Mouse (Mus musculus): ENCODE measurements around the gene Rdh12. TPM values are rescaled to one million over a fixed set of nuclear protein-coding genes. Genes with fewer than 3 reads are reported as not detected.
"Not testable (repeated sequence)": the region's sequence is repeated elsewhere in the genome, so short reads cannot be mapped to it uniquely, and the experiment has no call there.

The Rdh12 gene
- 1.3 and 1.4 TPM in 2 replicates for polyA plus RNA-seq (2015; fragmentation: Nextera tagmentation; extraction: Ambion mirVana)

DNA sequence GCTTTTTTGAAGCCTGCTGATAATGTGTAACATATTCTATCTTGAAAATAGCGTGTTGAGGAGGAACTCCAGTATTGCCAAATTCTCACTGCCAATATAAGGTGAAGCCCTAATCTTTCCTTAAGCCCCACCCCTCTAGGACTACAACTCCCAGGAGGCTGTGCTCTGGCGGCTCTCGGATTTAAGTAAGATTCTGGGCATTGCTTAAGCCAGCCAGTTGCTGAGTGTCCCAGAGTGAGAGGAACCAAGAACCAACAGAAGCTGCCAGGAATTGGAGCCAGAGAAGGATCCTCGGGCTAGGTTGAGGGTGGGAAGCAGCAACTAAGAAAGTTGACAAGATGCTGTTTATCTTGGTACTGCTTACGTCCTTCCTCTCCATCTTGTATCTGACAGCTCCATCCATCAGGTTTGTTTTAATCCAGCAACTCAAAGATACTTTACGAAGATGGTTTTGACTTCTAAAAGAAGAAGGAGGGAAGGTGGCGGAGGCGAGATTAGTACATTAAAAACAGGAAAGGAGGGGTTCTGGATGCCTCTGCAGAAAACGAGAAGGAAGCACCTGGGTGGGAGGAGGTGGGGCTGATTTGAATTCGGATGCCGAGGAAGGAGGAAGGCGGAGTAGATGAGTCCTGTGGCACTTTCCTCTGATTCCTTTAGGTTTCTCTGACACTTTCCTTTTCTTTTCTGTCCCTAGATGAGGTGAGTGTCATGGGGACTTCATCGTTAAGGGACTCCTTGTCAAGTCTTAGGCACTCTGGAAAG is at the start of gene Rdh12:
Gene Rdh12, plus strand, starts transcription at position 212 of the 762 bp plus-strand sequence.
- WGBS: 3% methylated on average over 13 of the region's 13 CpGs
- H3K9ac ChIP-seq: no peak within 1 kb of the TSS
- no peaks in the 10 kb centered on the region for H3K27me3 ChIP-seq (replicated peaks)

GRCm38 (mm10) chr12:79162876-79163275 is 45.8 kb upstream of the Rdh12 start:
- H3K27me3 ChIP-seq (replicated peaks): no peaks in the 10 kb centered on the region
- H3K27ac ChIP-seq: no peak overlapping the region
- no peaks in the 10 kb centered on the region for H3K9me3 ChIP-seq
- H3K4me2 ChIP-seq (replicated peaks): no peak overlapping the region
- ATAC-seq: no peak
- no peak overlapping the region for H3K4me3 ChIP-seq (replicated peaks)
- peaks cover 19% of the 10 kb centered on the region; the same call in 1 of the 2 replicates for H3K36me3 ChIP-seq
- WGBS: 90% methylated on average over 3 of the region's 3 CpGs
- no peak overlapping the region for H3K9ac ChIP-seq
- H3K4me1 ChIP-seq (replicated peaks): no peaks in the 10 kb centered on the region

More for the DNA sequence above, at the start of gene Rdh12:
- Histone ChIP-seq H3K9me3 (no peaks in the 10 kb centered on the region), H3K4me2 (replicated peaks) (peak within 1 kb of the TSS; percentile 69), H3K27ac (no peak within 1 kb of the TSS), H3K4me3 (replicated peaks) (peak within 1 kb of the TSS; percentile 35), H3K4me1 (replicated peaks) (no peaks in the 10 kb centered on the region), H3K36me3 (no peaks in the 10 kb centered on the region)
- ATAC-seq: peak; percentile 47

DNA sequence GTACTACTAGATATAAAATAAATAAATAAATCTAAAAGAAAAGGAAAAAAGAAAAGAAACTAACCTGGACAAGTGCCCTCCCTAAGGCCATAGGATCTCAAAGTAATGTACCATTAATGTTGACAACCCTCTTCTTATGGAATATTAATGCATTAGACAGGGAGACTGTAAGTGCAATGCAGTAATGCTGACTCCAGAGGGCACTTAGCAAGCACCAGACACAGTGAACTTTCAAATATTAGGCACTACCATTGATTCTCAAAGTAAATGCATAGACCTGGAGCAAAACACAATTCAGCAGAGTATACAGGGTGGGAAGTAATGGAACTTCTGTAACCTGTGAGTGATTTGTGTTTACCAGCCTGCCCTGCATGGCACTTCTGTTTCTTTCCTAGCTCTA is 39.5 kb upstream of the Rdh12 start:
- no peak overlapping the region for H3K27ac ChIP-seq
- peaks cover 5% of the 10 kb centered on the region; the same call in 1 of the 2 replicates for H3K4me1 ChIP-seq (replicated peaks)
- 0 out of 2 replicates have a peak, but pooled peaks cover 8% of the 10 kb centered on the region for H3K36me3 ChIP-seq
- H3K9me3 ChIP-seq: no peaks in the 10 kb centered on the region
- H3K9ac ChIP-seq: no peak overlapping the region
- no peak overlapping the region for H3K4me2 ChIP-seq (replicated peaks)
- H3K4me3 ChIP-seq (replicated peaks): no peak overlapping the region
- ATAC-seq: no peak
- no peaks in the 10 kb centered on the region for H3K27me3 ChIP-seq (replicated peaks)

GRCm38 (mm10) chr12:79170421-79170820 is 38.3 kb upstream of the Rdh12 start:
- Histone ChIP-seq H3K27ac (no peak overlapping the region), H3K4me2 (replicated peaks) (no peak overlapping the region), H3K36me3 (peaks cover 4% of the 10 kb centered on the region; the same call in 1 of the 2 replicates), H3K9me3 (no peaks in the 10 kb centered on the region), H3K4me3 (replicated peaks) (no peak overlapping the region), H3K27me3 (replicated peaks) (no peaks in the 10 kb centered on the region), H3K4me1 (replicated peaks) (peaks cover 5% of the 10 kb centered on the region; the same call in 1 of the 2 replicates), H3K9ac (no peak overlapping the region)
- 80% methylated on average over 3 of the region's 3 CpGs for WGBS
- ATAC-seq: no peak

DNA sequence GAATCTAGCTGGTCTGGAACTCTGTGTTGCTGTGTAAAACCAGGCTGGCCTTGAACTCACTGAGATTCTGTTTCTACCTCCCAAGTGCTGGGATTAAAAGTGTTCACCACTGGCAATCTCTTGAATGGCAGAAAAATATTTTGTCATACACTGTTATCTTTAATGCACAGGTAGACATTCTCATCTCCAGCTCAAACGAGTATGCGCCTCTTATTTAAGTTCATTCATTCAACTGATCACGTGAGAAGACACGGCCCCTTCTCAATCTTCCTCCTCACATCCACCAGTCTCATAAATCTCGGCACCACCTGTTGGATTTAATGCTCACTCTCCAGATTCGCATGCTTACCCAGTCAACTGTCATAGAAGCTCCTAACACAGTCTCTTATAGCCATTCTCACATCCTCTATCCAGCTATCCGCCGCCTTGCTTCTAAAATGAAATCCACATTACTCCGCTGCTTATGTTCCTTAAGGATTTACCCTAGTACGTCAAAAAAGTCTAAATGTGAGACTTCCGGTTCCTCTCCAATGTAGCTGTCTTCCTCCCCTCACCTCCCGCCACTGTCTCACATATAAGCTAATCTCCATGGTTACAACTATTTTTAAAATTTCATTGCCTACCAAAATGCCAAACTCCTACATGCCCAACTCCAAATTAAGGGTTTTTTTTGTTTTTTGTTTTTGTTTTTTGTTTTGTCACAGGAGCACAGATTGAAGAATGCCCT is 37.3 kb upstream of the Rdh12 start:
- peak overlapping the region; percentile 89 for H3K9ac ChIP-seq
- H3K9me3 ChIP-seq: no peaks in the 10 kb centered on the region
- peaks cover 5% of the 10 kb centered on the region; the same call in 1 of the 2 replicates for H3K4me1 ChIP-seq (replicated peaks)
- no peak for ATAC-seq
- no peaks in the 10 kb centered on the region for H3K27me3 ChIP-seq (replicated peaks)
- H3K4me3 ChIP-seq (replicated peaks): peak overlapping the region; percentile 98
- 28% methylated on average over 12 of the region's 12 CpGs for WGBS
- H3K36me3 ChIP-seq: peaks cover 3% of the 10 kb centered on the region; the same call in 1 of the 2 replicates
- no peak overlapping the region for H3K27ac ChIP-seq
- peak overlapping the region; percentile 66 for H3K4me2 ChIP-seq (replicated peaks)

GRCm38 (mm10) chr12:79172019-79172941 is 36.4 kb upstream of the Rdh12 start, which contains the start of gene Vti1b:
TSS of gene Vti1b (minus strand) at chr12:79172667.
- Histone ChIP-seq H3K36me3 (peaks cover 3% of the 10 kb centered on the region; the same call in 1 of the 2 replicates), H3K9me3 (no peaks in the 10 kb centered on the region), H3K27me3 (replicated peaks) (no peaks in the 10 kb centered on the region), H3K9ac (peak within 1 kb of the TSS; percentile 89), H3K4me1 (replicated peaks) (peaks cover 5% of the 10 kb centered on the region; the same call in 1 of the 2 replicates), H3K4me3 (replicated peaks) (peak within 1 kb of the TSS; percentile 98), H3K27ac (peak within 1 kb of the TSS; percentile 91), H3K4me2 (replicated peaks) (peak within 1 kb of the TSS; percentile 66)
- under 1% methylated on average over 73 of the region's 73 CpGs for WGBS
- peak; percentile 98 for ATAC-seq

DNA sequence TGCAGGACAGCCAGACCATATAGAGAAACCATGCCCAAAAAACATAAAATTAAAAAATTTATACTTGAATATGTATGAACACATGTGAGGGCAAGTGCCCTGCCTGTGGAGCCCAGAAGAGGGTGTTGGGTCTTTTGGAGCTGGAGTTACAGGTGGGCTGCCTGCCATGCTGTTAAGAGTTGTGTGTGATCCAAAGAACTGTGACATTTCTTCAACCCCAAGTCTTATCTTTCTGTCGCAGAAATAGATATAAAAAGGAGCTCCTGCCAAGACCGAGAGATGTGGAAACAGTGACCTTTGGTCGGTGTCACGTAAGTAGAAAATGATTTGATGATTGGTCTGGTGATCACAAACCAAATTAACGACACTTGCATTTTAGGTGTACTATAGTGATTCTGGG is 35.0 kb upstream of the Rdh12 start:
- no peak overlapping the region for H3K4me3 ChIP-seq (replicated peaks)
- H3K9me3 ChIP-seq: no peaks in the 10 kb centered on the region
- no peak overlapping the region for H3K9ac ChIP-seq
- 64% methylated on average over 5 of the region's 5 CpGs for WGBS
- ATAC-seq: no peak
- no peak overlapping the region for H3K4me2 ChIP-seq (replicated peaks)
- H3K4me1 ChIP-seq (replicated peaks): peaks cover 5% of the 10 kb centered on the region; the same call in 1 of the 2 replicates
- H3K36me3 ChIP-seq: peaks cover 3% of the 10 kb centered on the region; the same call in 1 of the 2 replicates
- H3K27me3 ChIP-seq (replicated peaks): no peaks in the 10 kb centered on the region
- H3K27ac ChIP-seq: no peak overlapping the region

- H3K4me1 ChIP-seq (replicated peaks): peaks cover 5% of the 10 kb centered on the region; the same call in 1 of the 2 replicates
- H3K9me3 ChIP-seq: no peaks in the 10 kb centered on the region
- ATAC-seq: no peak
- H3K27me3 ChIP-seq (replicated peaks): no peaks in the 10 kb centered on the region
- peaks cover 6% of the 10 kb centered on the region for H3K36me3 ChIP-seq
- WGBS: 91% methylated on average over 5 of the region's 5 CpGs
- no peak overlapping the region for H3K9ac ChIP-seq
- no peak overlapping the region for H3K27ac ChIP-seq
- no peak overlapping the region for H3K4me3 ChIP-seq (replicated peaks)
- no peak overlapping the region for H3K4me2 ChIP-seq (replicated peaks)
These were observed 32.7 kb upstream of the Rdh12 start for GRCm38 (mm10) chr12:79175998-79176397.

DNA sequence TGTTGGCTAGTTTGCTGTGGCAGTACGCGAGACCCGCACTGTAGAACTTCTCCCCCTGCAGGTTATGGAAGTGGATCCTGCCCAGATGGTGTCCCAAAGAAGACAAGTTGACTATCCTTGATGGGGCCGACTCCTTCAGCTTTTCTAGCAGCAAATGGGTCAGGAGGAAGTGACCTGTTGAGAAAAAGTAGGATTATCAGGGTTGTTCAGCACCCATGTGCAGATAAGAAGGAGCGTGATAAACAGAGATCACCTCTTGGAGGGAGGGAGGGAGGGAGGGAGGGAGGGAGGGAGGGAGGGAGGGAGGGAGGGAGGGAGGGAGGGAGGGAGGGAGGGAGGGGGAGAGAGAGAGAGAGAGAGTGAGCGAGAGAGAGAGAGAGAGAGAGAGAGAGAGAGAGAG is 23.6 kb upstream of the Rdh12 start:
- ATAC-seq; H3K27ac ChIP-seq; H3K9ac ChIP-seq; H3K9me3 ChIP-seq; H3K4me2 ChIP-seq (replicated peaks); H3K4me3 ChIP-seq (replicated peaks); H3K4me1 ChIP-seq (replicated peaks); H3K27me3 ChIP-seq (replicated peaks): not testable (repeated sequence)
- peaks cover 33% of the 10 kb centered on the region for H3K36me3 ChIP-seq
- WGBS: 82% methylated on average over 5 of the region's 6 CpGs

- under 1% methylated on average over 18 of the region's 18 CpGs for WGBS
These were observed 17.6 kb upstream of the Rdh12 start for GRCm38 (mm10) chr12:79190931-79191673.

GRCm38 (mm10) chr12:79191701-79192100 is 17.0 kb upstream of the Rdh12 start:
- peak overlapping the region; percentile 59 for H3K4me3 ChIP-seq (replicated peaks)
- H3K4me2 ChIP-seq (replicated peaks): peak overlapping the region; percentile 76
- 0 out of 2 replicates have a peak overlapping the region, but pooled peaks have one; percentile 62 for H3K27ac ChIP-seq
- H3K9ac ChIP-seq: peak overlapping the region; percentile 60
- no peaks in the 10 kb centered on the region for H3K27me3 ChIP-seq (replicated peaks)
- WGBS: 4% methylated on average over 14 of the region's 14 CpGs
- ATAC-seq: peak; percentile 92
- no peaks in the 10 kb centered on the region for H3K9me3 ChIP-seq
- peaks cover 9% of the 10 kb centered on the region for H3K36me3 ChIP-seq
- H3K4me1 ChIP-seq (replicated peaks): peaks cover 9% of the 10 kb centered on the region; the same call in 1 of the 2 replicates

More at GRCm38 (mm10) chr12:79190931-79191673, 17.6 kb upstream of the Rdh12 start:
- Histone ChIP-seq H3K4me1 (replicated peaks) (peaks cover 9% of the 10 kb centered on the region; the same call in 1 of the 2 replicates), H3K36me3 (peaks cover 13% of the 10 kb centered on the region), H3K27ac (0 out of 2 replicates have a peak overlapping the region, but pooled peaks have one; percentile 62), H3K9ac (peak overlapping the region; percentile 60), H3K27me3 (replicated peaks) (no peaks in the 10 kb centered on the region), H3K4me3 (replicated peaks) (peak overlapping the region; percentile 59), H3K9me3 (no peaks in the 10 kb centered on the region), H3K4me2 (replicated peaks) (peak overlapping the region; percentile 76)
- peak; percentile 93 for ATAC-seq

All from intestine, embryonic 15.5 days (tissue).